Mouse (Mus musculus) limb, embryonic 13.5 days (tissue): ENCODE measurements around the gene Gramd2. TPM values are rescaled to one million over a fixed set of nuclear protein-coding genes. Genes with fewer than 3 reads are reported as not detected.
A peak's percentile ranks its signal among the peaks of the same experiment; 100 is the strongest.

Source experiments
- ATAC-seq: fragments of 200-750 bp; cut with Nextera tagmentation; 2 replicates; pipeline ENCODE4 v1.8.0; 2017; ENCODE audit warnings: low read depth, moderate number of reproducible peaks, moderate TSS enrichment; ENCODE audit not compliant: low FRiP score
- H3K27ac ChIP-seq: fragments of 300-500 bp; sonication (generic); 2 replicates; pipeline ENCODE4 v1.5.1; 2015; ENCODE audit warnings: inconsistent platforms, mild to moderate bottlenecking, moderate library complexity
- H3K27me3 ChIP-seq: fragments of 300-500 bp; sonication (generic); 2 replicates; pipeline ENCODE4 v1.6.1; 2015; ENCODE audit warnings: mild to moderate bottlenecking, inconsistent platforms
- H3K36me3 ChIP-seq: fragments of 300-500 bp; sonication (generic); 2 replicates; pipeline ENCODE4 v1.6.1; 2015; ENCODE audit warnings: inconsistent platforms, mild to moderate bottlenecking, moderate library complexity
- H3K4me1 ChIP-seq: fragments of 300-500 bp; sonication (generic); 2 replicates; pipeline ENCODE4 v1.6.1; 2015; ENCODE audit warnings: inconsistent platforms
- H3K4me2 ChIP-seq: fragments of 300-500 bp; sonication (generic); replicated peaks from 2 replicates; pipeline ENCODE4 v1.6.1; 2015; ENCODE audit warnings: inconsistent platforms, mild to moderate bottlenecking, moderate library complexity
- H3K4me3 ChIP-seq: fragments of 300-500 bp; sonication (generic); 2 replicates; pipeline ENCODE4 v1.5.1; 2015; ENCODE audit warnings: moderate library complexity, mild to moderate bottlenecking, inconsistent platforms
- H3K9ac ChIP-seq: fragments of 300-500 bp; sonication (generic); 2 replicates; pipeline ENCODE4 v1.6.1; 2015; ENCODE audit warnings: mild to moderate bottlenecking, inconsistent platforms
- H3K9me3 ChIP-seq: fragments of 300-500 bp; sonication (generic); 2 replicates; pipeline ENCODE4 v1.6.1; 2016; ENCODE audit warnings: inconsistent platforms
- WGBS: fragments of 180-500 bp; shearing (Covaris S2); methylation state at CpG from one replicate; pipeline ENCODE4 v1.1.7; 2015; 5-methylcytosine and 5-hydroxymethylcytosine counted together
- polyA plus RNA-seq: library from polyadenylated mRNA; unstranded; fragments of >200 nt; fragmentation: Nextera tagmentation; extraction: Ambion mirVana; gene quantifications from 2 replicates; pipeline ENCODE4 v1.2.1, GENCODE M21; 2015

The Gramd2 gene
- polyA plus RNA-seq, 1 experiment from 2014 or later = 1.0 TPM

- Histone ChIP-seq H3K4me3 (no peak overlapping the region), H3K4me2 (no peak overlapping the region), H3K36me3 (no peaks in the 10 kb centered on the region), H3K4me1 (no peaks in the 10 kb centered on the region; the same call in 1 of the 2 replicates), H3K27ac (no peak overlapping the region), H3K9ac (no peak overlapping the region), H3K9me3 (no peaks in the 10 kb centered on the region), H3K27me3 (no peaks in the 10 kb centered on the region)
- WGBS = 90% methylated on average over 7 of the region's 7 CpGs
- no peak for ATAC-seq
Observed at GRCm38 (mm10) chr9:59701094-59701493, 21.1 kb downstream of the Gramd2 start.

- WGBS = 52% methylated on average over 6 of the region's 6 CpGs
- H3K9me3 ChIP-seq = no peaks in the 10 kb centered on the region
- no peaks in the 10 kb centered on the region for H3K27me3 ChIP-seq
- H3K4me3 ChIP-seq = no peak overlapping the region
- no peak for ATAC-seq
- H3K27ac ChIP-seq = no peak overlapping the region
- no peak overlapping the region for H3K9ac ChIP-seq
- H3K4me1 ChIP-seq = no peaks in the 10 kb centered on the region; the same call in 1 of the 2 replicates
- H3K36me3 ChIP-seq = no peaks in the 10 kb centered on the region
- H3K4me2 ChIP-seq = no peak overlapping the region
Observed at GRCm38 (mm10) chr9:59703099-59703498, 23.2 kb downstream of the Gramd2 start.

- no peak overlapping the region for H3K27ac ChIP-seq
- 58% methylated on average over 10 of the region's 10 CpGs for WGBS
- no peak overlapping the region for H3K9ac ChIP-seq
- H3K36me3 ChIP-seq = no peaks in the 10 kb centered on the region
- ATAC-seq = no peak
- H3K4me3 ChIP-seq = no peak overlapping the region
- no peaks in the 10 kb centered on the region for H3K27me3 ChIP-seq
- H3K4me1 ChIP-seq = no peaks in the 10 kb centered on the region
- no peaks in the 10 kb centered on the region for H3K9me3 ChIP-seq
- no peak overlapping the region for H3K4me2 ChIP-seq
Observed at GRCm38 (mm10) chr9:59706850-59707825, 27.2 kb downstream of the Gramd2 start.

GRCm38 (mm10) chr9:59709225-59709624 lies 29.3 kb downstream of the Gramd2 start:
- no peak overlapping the region for H3K4me2 ChIP-seq
- H3K4me1 ChIP-seq = no peaks in the 10 kb centered on the region
- no peak overlapping the region for H3K4me3 ChIP-seq
- H3K9me3 ChIP-seq = no peaks in the 10 kb centered on the region
- H3K27me3 ChIP-seq = no peaks in the 10 kb centered on the region
- H3K9ac ChIP-seq = no peak overlapping the region
- no peaks in the 10 kb centered on the region for H3K36me3 ChIP-seq
- no peak overlapping the region for H3K27ac ChIP-seq
- no peak for ATAC-seq
- 88% methylated on average over 3 of the region's 3 CpGs for WGBS

- Histone ChIP-seq H3K4me1 (no peaks in the 10 kb centered on the region), H3K4me2 (no peak overlapping the region), H3K36me3 (no peaks in the 10 kb centered on the region), H3K9me3 (no peaks in the 10 kb centered on the region), H3K9ac (no peak overlapping the region), H3K27ac (no peak overlapping the region), H3K4me3 (no peak overlapping the region), H3K27me3 (no peaks in the 10 kb centered on the region)
- 64% methylated on average over 7 of the region's 7 CpGs for WGBS
- no peak for ATAC-seq
Observed at GRCm38 (mm10) chr9:59716275-59716898, 36.4 kb downstream of the Gramd2 start.

GRCm38 (mm10) chr9:59718237-59718636 lies 38.3 kb downstream of the Gramd2 start:
- H3K4me3 ChIP-seq = no peak overlapping the region
- H3K4me2 ChIP-seq = no peak overlapping the region
- no peak for ATAC-seq
- no peaks in the 10 kb centered on the region for H3K9me3 ChIP-seq
- H3K36me3 ChIP-seq = no peaks in the 10 kb centered on the region
- H3K27me3 ChIP-seq = no peaks in the 10 kb centered on the region
- H3K9ac ChIP-seq = no peak overlapping the region
- peaks cover 1% of the 10 kb centered on the region for H3K4me1 ChIP-seq
- H3K27ac ChIP-seq = no peak overlapping the region
- WGBS = 86% methylated on average over 4 of the region's 4 CpGs

GRCm38 (mm10) chr9:59721144-59721543 lies 41.2 kb downstream of the Gramd2 start:
- H3K27me3 ChIP-seq = no peaks in the 10 kb centered on the region
- WGBS = 80% methylated on average over 5 of the region's 5 CpGs
- H3K4me3 ChIP-seq = no peak overlapping the region
- no peaks in the 10 kb centered on the region for H3K9me3 ChIP-seq
- H3K36me3 ChIP-seq = no peaks in the 10 kb centered on the region
- H3K4me2 ChIP-seq = no peak overlapping the region
- no peak overlapping the region for H3K9ac ChIP-seq
- no peak overlapping the region for H3K27ac ChIP-seq
- no peak for ATAC-seq
- H3K4me1 ChIP-seq = peaks cover 21% of the 10 kb centered on the region

GRCm38 (mm10) chr9:59723096-59723657 lies 43.2 kb downstream of the Gramd2 start:
- no peaks in the 10 kb centered on the region for H3K9me3 ChIP-seq
- WGBS = 13% methylated on average over 10 of the region's 10 CpGs
- peak overlapping the region; percentile 58 for H3K4me2 ChIP-seq
- ATAC-seq = peak; percentile 34
- H3K4me3 ChIP-seq = 0 out of 2 replicates have a peak overlapping the region, but pooled peaks have one; percentile 21
- no peaks in the 10 kb centered on the region for H3K27me3 ChIP-seq
- H3K27ac ChIP-seq = peak overlapping the region; percentile 49
- H3K9ac ChIP-seq = no peak overlapping the region; the same call in 1 of the 2 replicates
- H3K36me3 ChIP-seq = no peaks in the 10 kb centered on the region
- peaks cover 21% of the 10 kb centered on the region for H3K4me1 ChIP-seq

- peak; percentile 70 for ATAC-seq
- Histone ChIP-seq H3K4me2 (peak overlapping the region; percentile 58), H3K27ac (peak overlapping the region; percentile 49), H3K36me3 (no peaks in the 10 kb centered on the region), H3K27me3 (no peaks in the 10 kb centered on the region), H3K4me1 (peaks cover 21% of the 10 kb centered on the region), H3K9ac (no peak overlapping the region), H3K4me3 (no peak overlapping the region), H3K9me3 (no peaks in the 10 kb centered on the region)
- 41% methylated on average over 8 of the region's 8 CpGs for whole genome bisulfite sequencing
Observed at GRCm38 (mm10) chr9:59723791-59724442, 44.0 kb downstream of the Gramd2 start.

GRCm38 (mm10) chr9:59725515-59725914 lies 45.6 kb downstream of the Gramd2 start:
- H3K9me3 ChIP-seq = no peaks in the 10 kb centered on the region
- WGBS = 73% methylated on average over 10 of the region's 10 CpGs
- H3K4me3 ChIP-seq = no peak overlapping the region
- H3K27ac ChIP-seq = no peak overlapping the region
- no peak overlapping the region for H3K9ac ChIP-seq
- no peak for ATAC-seq
- no peak overlapping the region for H3K4me2 ChIP-seq
- H3K27me3 ChIP-seq = no peaks in the 10 kb centered on the region
- peaks cover 21% of the 10 kb centered on the region for H3K4me1 ChIP-seq
- H3K36me3 ChIP-seq = no peaks in the 10 kb centered on the region

GRCm38 (mm10) chr9:59727569-59728286 lies 47.8 kb downstream of the Gramd2 start:
- Histone ChIP-seq H3K4me1 (peaks cover 21% of the 10 kb centered on the region), H3K4me2 (no peak overlapping the region), H3K9me3 (no peaks in the 10 kb centered on the region), H3K9ac (no peak overlapping the region), H3K4me3 (no peak overlapping the region), H3K27ac (no peak overlapping the region), H3K27me3 (no peaks in the 10 kb centered on the region), H3K36me3 (no peaks in the 10 kb centered on the region)
- 80% methylated on average over 11 of the region's 11 CpGs for WGBS
- no peak; the same call in 1 of the 2 replicates for ATAC-seq
